Mouse (Mus musculus) retina, postnatal 7 days (tissue): ENCODE measurements around the gene Maml2.

Source experiments
- DNase-seq: peaks from one replicate; pipeline ENCODE4 v3.0.0-alpha.2; 2012; ENCODE audit warnings: low read depth, low spot score

Maml2 gene

GRCm38 (mm10) chr9:13446236-13446635 is 148.5 kb downstream of the Maml2 start:
- no peak for DNase-seq

GRCm38 (mm10) chr9:13446703-13447285 is 149.0 kb downstream of the Maml2 start, which contains the start of gene Gm17571:
Gene Gm17571 (minus strand): TSS chr9:13446753.
- no peak for DNase-seq

DNA sequence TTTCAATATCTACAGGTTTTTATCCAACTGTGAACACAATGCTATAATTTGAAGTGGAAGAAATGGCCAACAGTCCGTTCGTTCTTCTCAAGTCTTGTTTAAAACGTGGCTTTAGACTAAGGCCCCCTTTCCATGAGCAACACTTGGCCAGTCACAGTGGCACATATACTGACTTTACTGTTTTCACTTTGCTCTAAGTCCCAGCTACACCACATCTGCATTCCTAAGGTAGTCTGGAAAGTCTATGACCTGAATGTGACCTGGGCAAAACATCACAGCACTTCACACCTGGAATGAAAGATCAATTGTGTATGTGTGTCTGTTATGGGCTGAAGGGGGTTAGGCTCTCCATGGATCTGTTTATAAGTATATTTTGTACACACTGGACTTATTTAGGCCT is 151.0 kb downstream of the Maml2 start:
- DNase-seq, result no peak

DNA sequence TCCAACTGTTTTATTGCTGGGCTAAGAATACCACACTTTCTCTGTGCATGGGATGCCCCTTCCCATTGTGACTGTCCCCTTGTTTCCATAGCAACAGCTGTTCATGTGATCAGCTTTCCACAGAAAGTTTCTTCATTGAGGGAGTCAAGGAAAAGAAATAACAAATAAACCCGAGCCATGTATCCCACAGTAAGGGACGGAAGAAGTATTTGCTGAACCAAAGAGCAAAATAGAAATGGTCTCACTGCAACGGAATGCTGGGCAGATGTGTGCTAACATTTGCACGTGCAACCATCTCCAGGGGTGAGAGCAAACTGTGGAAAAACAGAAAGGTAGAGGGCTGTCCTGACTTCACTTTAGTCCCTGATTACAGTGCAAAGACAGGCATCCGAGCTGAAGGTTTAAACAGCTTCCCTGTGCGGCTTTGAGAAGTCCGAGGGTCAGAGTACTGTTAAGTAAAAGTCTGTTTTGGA is 156.9 kb downstream of the Maml2 start:
- no peak for DNase-seq

DNA sequence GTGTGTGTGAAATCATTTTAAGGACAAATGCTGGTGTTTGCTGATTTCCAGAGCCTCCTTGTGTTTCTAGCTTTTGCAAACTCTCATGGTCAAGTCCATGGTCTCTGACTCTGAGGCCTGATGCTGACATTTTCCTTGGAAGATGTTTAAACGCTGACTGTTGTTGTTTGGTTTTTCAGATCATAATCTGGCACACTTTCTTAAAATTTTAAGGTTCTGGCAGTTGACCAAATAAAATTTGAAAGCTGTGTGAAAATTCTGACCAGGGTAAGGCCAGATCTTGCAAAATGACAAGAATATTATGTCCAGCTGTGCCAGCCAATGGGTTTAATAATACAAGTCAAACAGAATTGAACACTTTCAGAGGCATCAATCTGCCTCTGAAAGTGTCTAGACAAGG is 157.5 kb downstream of the Maml2 start:
- no peak for DNase-seq

- DNase-seq, result no peak
Observed at GRCm38 (mm10) chr9:13457774-13458173, 160.0 kb downstream of the Maml2 start.

- DNase-seq, result no peak
Observed at GRCm38 (mm10) chr9:13459371-13459770, 161.6 kb downstream of the Maml2 start.

GRCm38 (mm10) chr9:13460012-13460411 is 162.3 kb downstream of the Maml2 start:
- no peak for DNase-seq

- DNase-seq, result no peak
Observed at GRCm38 (mm10) chr9:13460926-13461325, 163.2 kb downstream of the Maml2 start.

DNA sequence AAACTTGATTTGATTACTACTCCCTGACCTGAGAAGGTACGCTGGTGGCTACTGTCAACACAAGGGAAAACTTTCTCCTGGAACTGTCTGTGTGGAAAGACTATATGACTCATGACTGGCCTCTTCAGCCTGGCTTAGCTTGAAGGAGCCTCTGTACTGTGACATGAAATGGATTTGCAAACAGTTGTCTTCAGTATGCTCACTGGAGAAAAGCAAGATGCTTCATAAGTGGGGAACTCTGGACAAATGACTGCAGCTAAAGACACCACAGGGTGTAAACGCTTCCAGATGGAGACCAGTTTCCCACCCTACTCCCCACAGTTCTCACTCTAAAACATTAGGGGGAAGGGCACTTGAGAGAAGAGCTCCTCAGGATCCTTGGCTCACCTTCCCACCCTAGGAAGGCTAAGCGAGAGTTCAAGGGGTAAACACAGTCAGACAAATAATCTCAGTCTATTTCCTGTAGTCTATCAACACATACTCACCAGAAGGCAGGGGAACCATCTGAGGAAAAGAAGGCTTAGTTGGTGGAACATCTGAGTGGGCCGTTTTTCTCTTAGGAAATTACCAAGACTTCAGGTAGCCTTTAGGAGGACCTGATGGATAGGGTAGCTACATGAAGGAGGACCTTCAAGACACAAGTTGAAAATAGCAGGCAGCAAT is 167.7 kb downstream of the Maml2 start:
- no peak for DNase-seq

DNA sequence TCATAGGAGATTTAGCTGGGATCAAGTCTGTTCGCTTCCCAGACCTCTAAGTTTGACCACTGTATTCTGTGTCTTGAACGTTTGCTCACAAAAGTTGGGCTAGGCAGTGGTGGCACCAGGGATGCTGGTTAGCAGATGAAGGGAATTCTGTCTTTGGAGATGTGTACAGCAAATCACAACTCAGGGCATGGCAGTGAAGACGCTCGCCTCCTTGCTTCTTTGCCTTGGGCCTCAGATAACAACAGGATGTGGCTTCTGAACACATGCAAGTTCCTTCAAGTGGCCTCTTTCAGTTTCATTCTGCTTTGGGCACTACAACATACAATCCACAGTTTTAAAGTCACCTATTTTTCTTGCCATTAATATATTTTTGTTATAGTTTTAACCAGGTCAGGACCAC is 168.6 kb downstream of the Maml2 start:
- no peak for DNase-seq

DNA sequence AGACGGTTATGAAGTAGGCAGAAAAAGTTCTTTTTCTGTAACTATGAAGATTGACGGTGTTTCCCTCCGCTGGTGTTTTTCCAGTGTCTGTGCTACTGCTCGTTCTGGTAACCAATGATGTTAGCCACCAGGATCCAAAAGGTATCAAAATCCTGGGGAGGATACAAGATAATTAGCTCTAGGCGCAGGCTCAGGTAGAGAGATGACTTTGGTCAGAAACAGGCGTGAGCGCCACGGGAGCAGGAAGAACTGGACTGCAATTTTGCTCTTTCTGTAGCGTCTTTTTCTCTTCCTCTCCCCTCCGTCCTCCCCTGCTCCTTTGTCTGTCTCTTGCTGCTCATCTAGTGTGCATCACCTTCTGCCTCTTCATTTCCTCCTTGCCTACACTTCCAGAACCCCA is 169.1 kb downstream of the Maml2 start:
- DNase-seq, result no peak

GRCm38 (mm10) chr9:13467745-13468144 is 170.0 kb downstream of the Maml2 start:
- no peak for DNase-seq

GRCm38 (mm10) chr9:13468778-13469177 is 171.0 kb downstream of the Maml2 start:
- DNase-seq, result no peak

GRCm38 (mm10) chr9:13470013-13470412 is 172.3 kb downstream of the Maml2 start:
- no peak for DNase-seq

DNA sequence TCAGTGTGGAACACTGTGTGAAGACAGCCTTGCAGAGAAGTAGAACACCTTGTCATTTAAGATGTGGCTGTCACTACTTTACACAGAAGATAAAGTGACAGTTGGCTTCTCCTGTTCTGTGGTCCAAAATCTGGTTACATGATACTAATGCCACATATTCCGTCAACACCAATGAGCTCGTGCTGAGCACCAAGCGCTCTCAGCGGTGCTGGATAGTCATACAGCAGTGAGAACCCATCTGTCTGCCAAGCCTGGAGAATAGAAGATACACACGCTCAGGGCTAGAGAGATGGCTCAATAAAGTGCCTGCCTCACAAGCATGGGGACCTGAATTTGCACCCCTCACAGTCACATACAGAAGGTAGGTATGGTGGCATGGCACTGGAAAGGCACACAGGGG is 177.2 kb downstream of the Maml2 start:
- no peak for DNase-seq

GRCm38 (mm10) chr9:13479275-13479674 is 181.5 kb downstream of the Maml2 start:
- no peak for DNase-seq

DNA sequence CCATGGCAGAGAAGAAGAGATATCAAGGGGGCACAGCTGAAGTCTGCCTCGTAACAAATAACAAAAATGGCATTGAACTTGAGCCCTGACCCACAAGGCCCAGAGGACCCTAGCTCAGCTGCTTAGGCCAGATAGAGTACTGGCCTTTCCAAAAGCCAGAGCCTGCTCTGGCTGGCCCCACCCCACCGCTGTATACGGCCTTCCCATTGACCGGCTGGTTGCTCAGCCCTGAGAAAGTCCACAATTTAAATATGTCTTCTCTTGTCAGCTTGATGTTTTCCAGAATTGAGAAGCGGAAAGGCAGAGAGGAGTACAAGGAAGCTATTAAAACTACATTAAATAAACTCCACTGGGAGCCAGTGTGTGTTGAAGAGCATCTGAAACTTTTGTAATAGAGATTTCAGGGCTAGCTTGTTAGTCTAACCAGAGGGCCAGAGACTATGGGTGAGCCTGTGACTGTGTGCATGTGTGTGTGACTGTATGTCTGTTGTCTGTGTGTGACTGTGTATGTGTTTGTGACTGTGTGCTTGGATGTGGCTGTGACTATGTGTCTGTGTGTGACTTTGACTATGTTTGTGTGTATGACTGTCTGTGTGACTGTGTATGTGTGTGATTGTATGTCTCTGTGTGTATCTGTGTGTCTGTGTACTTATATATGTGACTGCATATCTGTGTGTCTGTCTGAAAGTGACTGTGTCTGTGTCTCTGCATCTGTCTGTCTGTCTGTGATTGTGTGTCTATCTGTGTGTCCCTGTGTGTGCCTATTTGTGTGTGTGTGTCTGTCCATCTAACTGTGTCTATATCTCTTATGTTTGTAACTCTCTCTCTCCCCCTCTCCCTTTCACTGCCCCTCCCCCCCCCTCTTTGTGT is 185.7 kb downstream of the Maml2 start:
- no peak for DNase-seq

GRCm38 (mm10) chr9:13484267-13485240 is 186.8 kb downstream of the Maml2 start:
- DNase-seq, result no peak

- DNase-seq, result no peak
Observed at GRCm38 (mm10) chr9:13485914-13486313, 188.2 kb downstream of the Maml2 start.

DNA sequence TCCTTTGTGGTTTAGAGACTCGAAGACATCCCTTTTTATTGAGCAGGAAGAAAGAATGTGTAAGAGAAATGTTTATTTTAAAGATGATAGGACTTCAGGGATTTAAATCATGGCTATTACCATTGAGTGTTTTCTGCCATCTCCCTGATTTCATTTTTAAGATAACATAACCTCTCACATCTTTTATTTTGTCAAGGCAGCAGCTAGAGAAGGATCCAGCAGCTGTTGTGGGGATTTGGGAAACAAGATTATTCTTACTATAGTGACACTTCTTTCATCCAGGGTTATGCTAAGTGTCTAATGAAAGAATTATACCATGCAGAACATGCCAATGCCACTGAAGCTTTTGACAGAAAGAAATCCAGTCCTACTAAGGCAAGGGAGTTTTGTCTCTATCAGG is 193.3 kb downstream of the Maml2 start:
- no peak for DNase-seq
